Mouse (Mus musculus) stomach, postnatal 0 days (tissue): Measurements from ENCODE around the gene Akt2.
A peak's percentile ranks its signal among the peaks of the same experiment; 100 is the strongest.

ENCODE experiments used
- CTCF ChIP-seq: IDR thresholded peaks from 2 replicates; pipeline ENCODE4 v1.5.1; 2016; ENCODE audit warnings: antibody characterized with exemption, low read depth, mild to moderate bottlenecking, moderate library complexity
- EP300 ChIP-seq: optimal IDR thresholded peaks from 2 replicates; pipeline ENCODE3; 2016; ENCODE audit warnings: antibody characterized with exemption

- TF ChIP-seq CTCF (peak; percentile 39; the same call in 1 of the 2 replicates), EP300 (no peak)
Observed at GRCm38 (mm10) chr7:27653681-27654437, 62.5 kb downstream of the Akt2 start, which contains the start of gene Ttc9b.
